Mouse (Mus musculus) kidney, adult 2 months (tissue): Measurements from ENCODE around the gene Vps50.

ENCODE experiments used
- CTCF ChIP-seq: fragments of 200-500 bp; conservative IDR thresholded peaks from 2 replicates; pipeline ENCODE4 v1.5.1; 2011; ENCODE audit warnings: low read depth, mild to moderate bottlenecking, control low read depth, low read length, moderate library complexity, mixed read lengths; ENCODE audit not compliant: insufficient read depth, insufficient read length
- POLR2A ChIP-seq: fragments of 200-500 bp; IDR thresholded peaks from one replicate; pipeline ENCODE4 v1.6.1; 2011; ENCODE audit warnings: low read depth, low read length, control low read depth

- no peak for TF ChIP-seq CTCF
- TF ChIP-seq POLR2A: no peak
Observed at GRCm38 (mm10) chr6:3507078-3507477, 8.9 kb downstream of the Vps50 start.
